Mouse (Mus musculus): Measurements from ENCODE around the gene Rbm19. TPM values are rescaled to one million over a fixed set of nuclear protein-coding genes. Genes with fewer than 3 reads are reported as not detected.
A peak's percentile ranks its signal among the peaks of the same experiment; 100 is the strongest.

Rbm19 gene
- total RNA-seq, 2 experiments from 2014 or later: 16.8 to 18.5 TPM

GRCm38 (mm10) chr5:120167787-120168325 is 51.6 kb downstream of the Rbm19 start:
- DNase-seq: no peak

- DNase-seq: no peak
These were observed 55.8 kb downstream of the Rbm19 start for GRCm38 (mm10) chr5:120171865-120172728.

GRCm38 (mm10) chr5:120172729-120173101 is 56.5 kb downstream of the Rbm19 start:
- no peak for DNase-seq

- no peak for DNase-seq
These were observed 58.1 kb downstream of the Rbm19 start for GRCm38 (mm10) chr5:120174317-120174716.

GRCm38 (mm10) chr5:120175217-120175616 is 59.0 kb downstream of the Rbm19 start:
- no peak for DNase-seq

- DNase-seq: peak; percentile 84
These were observed 60.2 kb downstream of the Rbm19 start for GRCm38 (mm10) chr5:120176246-120177065.

GRCm38 (mm10) chr5:120177066-120177340 is 60.7 kb downstream of the Rbm19 start:
- no peak for DNase-seq

GRCm38 (mm10) chr5:120180102-120180501 is 63.8 kb downstream of the Rbm19 start:
- DNase-seq: no peak

GRCm38 (mm10) chr5:120181384-120181783 is 65.1 kb downstream of the Rbm19 start:
- DNase-seq: no peak

GRCm38 (mm10) chr5:120183321-120183720 is 67.1 kb downstream of the Rbm19 start:
- no peak for DNase-seq

GRCm38 (mm10) chr5:120183790-120184189 is 67.5 kb downstream of the Rbm19 start:
- DNase-seq: no peak

- no peak for DNase-seq
These were observed 69.7 kb downstream of the Rbm19 start for GRCm38 (mm10) chr5:120185949-120186348.

GRCm38 (mm10) chr5:120188541-120188940 is 72.3 kb downstream of the Rbm19 start:
- DNase-seq: no peak

GRCm38 (mm10) chr5:120190001-120190582 is 73.8 kb downstream of the Rbm19 start:
- no peak for DNase-seq

- DNase-seq: no peak
These were observed 75.4 kb downstream of the Rbm19 start for GRCm38 (mm10) chr5:120191620-120192019.

- no peak for DNase-seq
These were observed 78.2 kb downstream of the Rbm19 start for GRCm38 (mm10) chr5:120194309-120194941.

GRCm38 (mm10) chr5:120194948-120195347 is 78.7 kb downstream of the Rbm19 start:
- DNase-seq: no peak

- DNase-seq: no peak
These were observed 80.6 kb downstream of the Rbm19 start for GRCm38 (mm10) chr5:120196879-120197278.

- DNase-seq: peak; percentile 51
These were observed 81.6 kb downstream of the Rbm19 start for GRCm38 (mm10) chr5:120197813-120198387.

- no peak for DNase-seq
These were observed 83.6 kb downstream of the Rbm19 start for GRCm38 (mm10) chr5:120199865-120200264.

- DNase-seq: no peak
These were observed 88.1 kb downstream of the Rbm19 start for GRCm38 (mm10) chr5:120204316-120204715.
